Mouse (Mus musculus) bone marrow macrophage, adult 2 months (primary cell): Measurements from ENCODE around the gene B830017H08Rik.

Experiments
- CTCF ChIP-seq: IDR thresholded peaks from 2 replicates; pipeline ENCODE4 v1.5.1; 2012; ENCODE audit warnings: low read depth, mild to moderate bottlenecking, low read length, moderate library complexity
- POLR2A ChIP-seq: IDR thresholded peaks from 2 replicates; pipeline ENCODE4 v1.6.1; 2012; ENCODE audit warnings: mild to moderate bottlenecking, low read depth, low read length, borderline replicate concordance

DNA sequence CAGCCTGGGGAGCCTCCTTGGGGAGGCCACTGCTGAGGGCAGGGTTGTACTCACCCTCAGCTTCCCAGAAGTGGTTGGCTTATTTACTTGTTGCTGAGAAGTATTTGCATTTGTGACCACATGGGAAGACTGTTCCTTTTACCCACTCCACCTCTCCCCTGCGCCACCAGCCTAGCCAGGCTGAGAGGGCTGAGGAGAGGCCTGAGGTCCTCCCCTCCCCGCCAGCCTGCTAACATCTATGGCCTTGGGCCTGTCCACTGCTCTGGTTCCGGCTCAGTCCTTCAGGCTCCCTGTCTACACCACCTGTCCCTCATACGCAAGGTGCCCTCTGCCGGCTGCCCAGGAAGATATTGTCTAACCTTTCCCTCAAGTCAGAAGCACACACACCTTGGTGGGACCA lies 37.3 kb upstream of the B830017H08Rik start:
- TF ChIP-seq POLR2A (no peak), CTCF (no peak)
